Mouse (Mus musculus) lung, postnatal 0 days (tissue): ENCODE measurements around the gene Usmg5. TPM values are rescaled to one million over a fixed set of nuclear protein-coding genes. Genes with fewer than 3 reads are reported as not detected.
A peak's percentile ranks its signal among the peaks of the same experiment; 100 is the strongest.

ENCODE experiments used
- ATAC-seq: fragments of 200-750 bp; cut with Nextera tagmentation; 2 replicates; pipeline ENCODE4 v1.8.0; 2017; ENCODE audit warnings: moderate library complexity
- DNase-seq: peaks from one replicate; pipeline ENCODE4 v3.0.0-alpha.2; 2016; ENCODE audit warnings: low spot score
- H3K27ac ChIP-seq: fragments of 300-500 bp; sonication (generic); 2 replicates; pipeline ENCODE4 v1.5.1; 2014; ENCODE audit warnings: antibody characterized with exemption, mild to moderate bottlenecking, low read length, mixed read lengths
- H3K27me3 ChIP-seq: fragments of 300-500 bp; sonication (generic); replicated peaks from 2 replicates; pipeline ENCODE4 v1.6.1; 2014; ENCODE audit warnings: low read length, mixed read lengths; ENCODE audit not compliant: insufficient read depth
- H3K36me3 ChIP-seq: fragments of 300-500 bp; sonication (generic); 2 replicates; pipeline ENCODE4 v1.6.1; 2014; ENCODE audit warnings: low read length, mixed read lengths; ENCODE audit not compliant: insufficient read depth
- H3K4me1 ChIP-seq: fragments of 300-500 bp; sonication (generic); 2 replicates; pipeline ENCODE4 v1.6.1; 2014; ENCODE audit warnings: antibody characterized with exemption, low read depth, low read length, mixed read lengths; ENCODE audit not compliant: insufficient read depth
- H3K4me2 ChIP-seq: fragments of 300-500 bp; sonication (generic); replicated peaks from 2 replicates; pipeline ENCODE4 v1.6.1; 2014; ENCODE audit warnings: low read depth, mild to moderate bottlenecking, low read length, moderate library complexity, mixed read lengths
- H3K4me3 ChIP-seq: fragments of 300-500 bp; sonication (generic); 2 replicates; pipeline ENCODE4 v1.5.1; 2014; ENCODE audit warnings: low read depth, low read length
- H3K9ac ChIP-seq: fragments of 300-500 bp; sonication (generic); replicated peaks from 2 replicates; pipeline ENCODE4 v1.6.1; 2014; ENCODE audit warnings: low read depth, mild to moderate bottlenecking
- H3K9me3 ChIP-seq: fragments of 300-500 bp; sonication (generic); 2 replicates; pipeline ENCODE4 v1.6.1; 2016; ENCODE audit warnings: low read length, mixed read lengths
- CTCF ChIP-seq: IDR thresholded peaks from 2 replicates; pipeline ENCODE4 v1.5.1; 2016; ENCODE audit warnings: antibody characterized with exemption, mild to moderate bottlenecking
- EP300 ChIP-seq: IDR thresholded peaks from 2 replicates; pipeline ENCODE4 v1.6.1; 2016; ENCODE audit warnings: antibody characterized with exemption, mild to moderate bottlenecking, control low read depth
- WGBS: fragments of 180-500 bp; shearing (Covaris S2); extraction: QIAGEN DNeasy Blood & Tissue Kit; methylation state at CpG from one replicate; pipeline ENCODE4 v1.1.7; 2014; 5-methylcytosine and 5-hydroxymethylcytosine counted together
- polyA plus RNA-seq: library from polyadenylated mRNA; unstranded; fragments of >200 nt; fragmentation: Nextera tagmentation; extraction: Ambion mirVana; gene quantifications from 2 replicates; pipeline ENCODE4 v1.2.1, GENCODE M21; 2015

Usmg5 gene
- polyA plus RNA-seq, 1 experiment from 2014 or later = 1,084 TPM

GRCm38 (mm10) chr19:47049840-47050239 lies 40.6 kb downstream of the Usmg5 start:
- Histone ChIP-seq H3K9me3 (no peaks in the 10 kb centered on the region), H3K4me1 (0 out of 2 replicates have a peak, but pooled peaks cover 4% of the 10 kb centered on the region), H3K36me3 (no peaks in the 10 kb centered on the region), H3K27me3 (no peaks in the 10 kb centered on the region), H3K4me3 (peak overlapping the region; percentile 83), H3K4me2 (peak overlapping the region; percentile 99), H3K9ac (peak overlapping the region; percentile 55), H3K27ac (peak overlapping the region; percentile 82; the same call in 1 of the 2 replicates)
- WGBS = 4% methylated on average over 7 of the region's 7 CpGs
- DNase-seq (no peak), ATAC-seq (no peak)
- TF ChIP-seq CTCF (no peak), EP300 (no peak)

DNA sequence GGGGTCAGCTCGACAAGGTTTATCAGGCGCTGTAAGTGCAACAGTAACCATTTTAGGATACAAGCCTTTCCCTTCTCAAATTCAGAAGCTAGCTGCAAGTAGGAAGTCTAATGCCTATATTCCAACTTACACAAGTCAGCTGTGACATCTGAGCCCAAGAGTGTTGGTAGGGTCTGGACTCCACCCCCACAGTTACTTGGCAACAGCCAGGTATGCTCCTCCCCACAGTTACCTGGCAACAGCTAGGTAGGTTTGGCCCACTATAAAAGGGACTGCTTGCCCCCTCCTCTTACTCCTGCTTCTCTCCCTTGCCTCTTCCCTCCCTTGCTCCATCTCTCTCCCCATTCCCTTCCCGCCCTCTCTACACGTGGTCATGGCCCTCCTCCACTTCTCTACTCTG lies 41.4 kb downstream of the Usmg5 start:
- Histone ChIP-seq H3K27ac (no peak overlapping the region), H3K4me2 (no peak overlapping the region), H3K36me3 (no peaks in the 10 kb centered on the region), H3K9ac (no peak overlapping the region), H3K27me3 (no peaks in the 10 kb centered on the region), H3K9me3 (no peaks in the 10 kb centered on the region), H3K4me1 (0 out of 2 replicates have a peak, but pooled peaks cover 4% of the 10 kb centered on the region), H3K4me3 (no peak overlapping the region)
- 57% methylated on average over 4 of the region's 4 CpGs for WGBS
- ATAC-seq (no peak), DNase-seq (no peak)
- TF ChIP-seq EP300 (no peak), CTCF (no peak)

GRCm38 (mm10) chr19:47047236-47047833 lies 43.1 kb downstream of the Usmg5 start:
- Histone ChIP-seq H3K4me1 (0 out of 2 replicates have a peak, but pooled peaks cover 4% of the 10 kb centered on the region), H3K9ac (no peak overlapping the region), H3K36me3 (no peaks in the 10 kb centered on the region), H3K4me3 (no peak overlapping the region), H3K27me3 (no peaks in the 10 kb centered on the region), H3K27ac (no peak overlapping the region), H3K9me3 (no peaks in the 10 kb centered on the region), H3K4me2 (no peak overlapping the region)
- TF ChIP-seq CTCF (no peak), EP300 (no peak)
- ATAC-seq (no peak), DNase-seq (no peak)
- 84% methylated on average over 13 of the region's 13 CpGs for WGBS

- Histone ChIP-seq H3K4me3 (no peak overlapping the region), H3K4me1 (0 out of 2 replicates have a peak, but pooled peaks cover 4% of the 10 kb centered on the region), H3K4me2 (no peak overlapping the region), H3K9ac (no peak overlapping the region), H3K36me3 (no peaks in the 10 kb centered on the region), H3K9me3 (no peaks in the 10 kb centered on the region), H3K27me3 (no peaks in the 10 kb centered on the region), H3K27ac (no peak overlapping the region)
- 95% methylated on average over 1 of the region's 1 CpGs for WGBS
- no peak for DNase-seq
- TF ChIP-seq EP300 = no peak
- TF ChIP-seq CTCF = peak; percentile 44
- ATAC-seq = no peak
Observed at GRCm38 (mm10) chr19:47046343-47046742, 44.1 kb downstream of the Usmg5 start.

DNA sequence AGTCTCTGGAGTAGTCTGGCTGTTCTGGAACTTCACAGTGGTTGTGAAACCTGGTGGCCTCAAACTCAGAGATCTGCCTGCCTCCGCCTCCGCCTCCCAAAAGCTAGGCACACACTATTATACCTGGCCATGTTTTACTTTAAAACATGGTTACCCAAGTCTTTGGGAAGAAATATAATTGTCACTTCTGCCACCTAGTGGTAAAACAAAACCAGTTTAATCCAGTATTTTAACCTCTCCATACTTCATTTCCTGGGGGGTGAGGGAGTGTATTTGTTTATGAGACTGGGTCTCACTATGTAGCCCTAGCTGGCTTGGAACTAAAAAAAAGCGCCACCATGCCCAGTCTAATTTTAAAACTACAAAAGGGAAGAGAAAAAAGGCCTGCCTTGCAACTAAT lies 46.8 kb downstream of the Usmg5 start:
- Histone ChIP-seq H3K4me3 (no peak overlapping the region), H3K27me3 (no peaks in the 10 kb centered on the region), H3K4me2 (no peak overlapping the region), H3K9me3 (no peaks in the 10 kb centered on the region), H3K9ac (no peak overlapping the region), H3K4me1 (no peaks in the 10 kb centered on the region), H3K36me3 (no peaks in the 10 kb centered on the region), H3K27ac (no peak overlapping the region)
- DNase-seq (peak; percentile 53), ATAC-seq (no peak)
- peak; percentile 56 for TF ChIP-seq CTCF
- TF ChIP-seq EP300 = no peak
- 81% methylated on average over 3 of the region's 3 CpGs for WGBS

DNA sequence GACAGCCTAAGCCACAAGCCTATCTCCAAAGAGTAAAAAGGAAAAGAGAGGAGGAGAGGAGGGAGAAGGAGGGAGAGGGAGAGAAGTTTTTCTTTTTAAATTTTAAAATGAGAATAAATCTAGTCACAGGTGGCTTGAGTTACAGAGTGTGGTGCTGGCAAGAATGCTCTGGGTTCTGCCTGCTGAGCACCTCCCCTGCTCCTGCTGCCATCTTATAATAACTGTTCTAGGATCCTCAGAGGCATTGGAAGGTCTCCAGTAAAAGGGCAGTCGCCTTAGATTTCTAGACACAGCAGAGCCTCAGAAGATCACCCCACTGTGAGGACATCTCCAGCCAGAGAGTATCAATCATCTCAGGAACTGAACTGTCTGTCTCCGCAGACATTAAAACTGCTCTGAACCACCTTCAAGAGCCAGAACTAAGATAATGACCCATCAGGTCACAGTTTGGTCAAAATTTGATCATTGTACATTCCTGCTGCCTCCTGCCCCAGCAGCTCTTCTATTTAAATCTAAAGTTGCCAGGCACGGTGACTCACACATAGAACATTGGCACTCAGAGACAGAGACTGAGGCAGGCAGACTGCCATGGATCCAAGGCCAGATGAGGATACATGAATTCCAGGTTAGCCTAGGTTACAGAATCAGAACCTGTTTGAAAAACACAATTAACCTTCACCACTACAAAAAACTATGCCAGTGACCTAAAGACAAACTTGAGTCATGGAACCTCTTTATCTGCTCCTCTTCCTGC lies 49.5 kb downstream of the Usmg5 start:
- no peaks in the 10 kb centered on the region for H3K36me3 ChIP-seq
- no peak overlapping the region for H3K4me3 ChIP-seq
- no peak overlapping the region for H3K4me2 ChIP-seq
- no peaks in the 10 kb centered on the region for H3K27me3 ChIP-seq
- ATAC-seq (no peak), DNase-seq (no peak)
- no peaks in the 10 kb centered on the region for H3K9me3 ChIP-seq
- no peak overlapping the region for H3K9ac ChIP-seq
- H3K27ac ChIP-seq = no peak overlapping the region
- no peaks in the 10 kb centered on the region for H3K4me1 ChIP-seq
- no peak for TF ChIP-seq CTCF
- no peak for TF ChIP-seq EP300
- 86% methylated on average over 3 of the region's 3 CpGs for WGBS
